Mouse (Mus musculus): ENCODE data around the gene Cdh15. TPM values are rescaled to one million over a fixed set of nuclear protein-coding genes. Genes with fewer than 3 reads are reported as not detected.

The Cdh15 gene
- total RNA-seq, 1 experiment: 0.76 TPM

- Histone ChIP-seq H3K4me3 (ENCODE audit: insufficient read depth in 1 of 2, low read depth in 1 of 2, low read length in 2 of 2, poor library complexity in 1 of 2, severe bottlenecking in 1 of 2) (no peak overlapping the region), H3K27ac (ENCODE audit: insufficient read depth, low read depth, low read length, poor library complexity, severe bottlenecking) (no peak overlapping the region), H3K9me3 (ENCODE audit: control insufficient read depth, insufficient read depth, low read depth, low read length) (no peaks in the 10 kb centered on the region), H3K9ac (ENCODE audit: insufficient read depth, low read depth, low read length, poor library complexity, severe bottlenecking) (no peak overlapping the region), H3K36me3 (ENCODE audit: control insufficient read depth, insufficient read depth, low read length, poor library complexity, severe bottlenecking) (no peaks in the 10 kb centered on the region), H3K4me1 (ENCODE audit: control insufficient read depth in 2 of 2, insufficient read depth in 2 of 2, low read length in 2 of 2, poor library complexity in 1 of 2) (peaks cover 0 to 2% of the 10 kb centered on the region in 2 experiments; a peak in 1 of 4 replicates)
- TF ChIP-seq CHD2 (IDR thresholded peaks at IDR 0.05; ENCODE audit: low read depth, low read length) (no peak), ZC3H11A (IDR thresholded peaks at IDR 0.05; ENCODE audit: borderline replicate concordance, low read depth, low read length) (no peak), HCFC1 (IDR thresholded peaks at IDR 0.05; ENCODE audit: borderline replicate concordance, insufficient read depth, low read length) (no peak), MAFK (IDR thresholded peaks at IDR 0.05; ENCODE audit: insufficient read depth, low read depth, low read length) (no peak), ZNF384 (IDR thresholded peaks at IDR 0.05; ENCODE audit: low read depth, low read length) (no peak)
- in situ Hi-C loops (cut with MboI; ENCODE audit: low sequenced_read_pairs in 2 of 2, unreplicated experiment in 2 of 2): no loop called here
- DNase-seq (ENCODE audit: low read depth, low spot score): no peak
These were observed 4.2 kb downstream of the Cdh15 start for GRCm38 (mm10) chr8:122851692-122852545.

- Histone ChIP-seq H3K36me3 (ENCODE audit: control insufficient read depth, insufficient read depth, low read length, poor library complexity, severe bottlenecking) (no peaks in the 10 kb centered on the region), H3K9me3 (ENCODE audit: control insufficient read depth, insufficient read depth, low read depth, low read length) (no peaks in the 10 kb centered on the region), H3K4me3 (ENCODE audit: insufficient read depth in 1 of 2, low read depth in 1 of 2, low read length in 2 of 2, poor library complexity in 1 of 2, severe bottlenecking in 1 of 2) (no peak overlapping the region), H3K4me1 (ENCODE audit: control insufficient read depth in 2 of 2, insufficient read depth in 2 of 2, low read length in 2 of 2, poor library complexity in 1 of 2) (peaks cover 0 to 2% of the 10 kb centered on the region in 2 experiments; a peak in 1 of 4 replicates), H3K27ac (ENCODE audit: insufficient read depth, low read depth, low read length, poor library complexity, severe bottlenecking) (no peak overlapping the region), H3K9ac (ENCODE audit: insufficient read depth, low read depth, low read length, poor library complexity, severe bottlenecking) (no peak overlapping the region)
- no peak for DNase-seq (ENCODE audit: low read depth, low spot score)
- in situ Hi-C loops (cut with MboI; ENCODE audit: low sequenced_read_pairs in 2 of 2, unreplicated experiment in 2 of 2): no loop called here
- TF ChIP-seq HCFC1 (IDR thresholded peaks at IDR 0.05; ENCODE audit: borderline replicate concordance, insufficient read depth, low read length) (no peak), ZNF384 (IDR thresholded peaks at IDR 0.05; ENCODE audit: low read depth, low read length) (no peak)
These were observed 4.8 kb downstream of the Cdh15 start for GRCm38 (mm10) chr8:122852546-122852905.

- Histone ChIP-seq H3K4me3 (ENCODE audit: insufficient read depth in 1 of 2, low read depth in 1 of 2, low read length in 2 of 2, poor library complexity in 1 of 2, severe bottlenecking in 1 of 2) (no peak overlapping the region), H3K27ac (ENCODE audit: insufficient read depth, low read depth, low read length, poor library complexity, severe bottlenecking) (no peak overlapping the region), H3K9me3 (ENCODE audit: control insufficient read depth, insufficient read depth, low read depth, low read length) (no peaks in the 10 kb centered on the region), H3K36me3 (ENCODE audit: control insufficient read depth, insufficient read depth, low read length, poor library complexity, severe bottlenecking) (no peaks in the 10 kb centered on the region), H3K9ac (ENCODE audit: insufficient read depth, low read depth, low read length, poor library complexity, severe bottlenecking) (no peak overlapping the region), H3K4me1 (ENCODE audit: control insufficient read depth in 2 of 2, insufficient read depth in 2 of 2, low read length in 2 of 2, poor library complexity in 1 of 2) (peaks cover 0 to 2% of the 10 kb centered on the region in 2 experiments; a peak in 1 of 4 replicates)
- no peak for DNase-seq (ENCODE audit: low read depth, low spot score)
- in situ Hi-C loops (cut with MboI; ENCODE audit: low sequenced_read_pairs in 2 of 2, unreplicated experiment in 2 of 2): no loop called here
- TF ChIP-seq CHD2 (IDR thresholded peaks at IDR 0.05; ENCODE audit: low read depth, low read length) (no peak), HCFC1 (IDR thresholded peaks at IDR 0.05; ENCODE audit: borderline replicate concordance, insufficient read depth, low read length) (no peak), MAFK (IDR thresholded peaks at IDR 0.05; ENCODE audit: insufficient read depth, low read depth, low read length) (no peak)
These were observed 5.6 kb downstream of the Cdh15 start for GRCm38 (mm10) chr8:122853340-122853771.

- Histone ChIP-seq H3K9ac (ENCODE audit: insufficient read depth, low read depth, low read length, poor library complexity, severe bottlenecking) (no peak overlapping the region), H3K4me1 (ENCODE audit: control insufficient read depth in 2 of 2, insufficient read depth in 2 of 2, low read length in 2 of 2, poor library complexity in 1 of 2) (no peaks in the 10 kb centered on the region; a peak in 1 of 4 replicates), H3K36me3 (ENCODE audit: control insufficient read depth, insufficient read depth, low read length, poor library complexity, severe bottlenecking) (no peaks in the 10 kb centered on the region), H3K27ac (ENCODE audit: insufficient read depth, low read depth, low read length, poor library complexity, severe bottlenecking) (no peak overlapping the region), H3K4me3 (ENCODE audit: insufficient read depth in 1 of 2, low read depth in 1 of 2, low read length in 2 of 2, poor library complexity in 1 of 2, severe bottlenecking in 1 of 2) (no peak overlapping the region), H3K9me3 (ENCODE audit: control insufficient read depth, insufficient read depth, low read depth, low read length) (no peaks in the 10 kb centered on the region)
- TF ChIP-seq ZNF384 (IDR thresholded peaks at IDR 0.05; ENCODE audit: low read depth, low read length) (no peak), MAFK (IDR thresholded peaks at IDR 0.05; ENCODE audit: insufficient read depth, low read depth, low read length) (no peak), CHD2 (IDR thresholded peaks at IDR 0.05; ENCODE audit: low read depth, low read length) (no peak), ZC3H11A (IDR thresholded peaks at IDR 0.05; ENCODE audit: borderline replicate concordance, low read depth, low read length) (no peak), HCFC1 (IDR thresholded peaks at IDR 0.05; ENCODE audit: borderline replicate concordance, insufficient read depth, low read length) (no peak)
- no peak for DNase-seq (ENCODE audit: low read depth, low spot score)
- in situ Hi-C loops (cut with MboI; ENCODE audit: low sequenced_read_pairs in 2 of 2, unreplicated experiment in 2 of 2): no loop called here
These were observed 6.6 kb downstream of the Cdh15 start for GRCm38 (mm10) chr8:122854388-122854787.
